Mouse (Mus musculus) CH12.LX (cell line): ENCODE measurements around the gene Ankdd1b. TPM values are rescaled to one million over a fixed set of nuclear protein-coding genes. Genes with fewer than 3 reads are reported as not detected.

Source experiments
- DNase-seq: peaks from one replicate; pipeline ENCODE4 v3.0.0-alpha.2; 2013; ENCODE audit errors: extremely low read depth
- H3K27ac ChIP-seq: 2 replicates; pipeline ENCODE4 v1.5.1; 2012; ENCODE audit warnings: low read depth, mild to moderate bottlenecking, control low read depth, moderate library complexity; ENCODE audit not compliant: insufficient read depth
- H3K27me3 ChIP-seq: replicated peaks from 2 replicates; pipeline ENCODE3; 2012; ENCODE audit warnings: inconsistent platforms
- H3K36me3 ChIP-seq, 2 experiments: replicated peaks in 1 of 2; 2 replicates each; pipeline versions ENCODE3 to v1.6.1; 2012; ENCODE audit warnings: inconsistent platforms in 1 of 2, low read length in 1 of 2, mild to moderate bottlenecking in 1 of 2, mixed read lengths in 1 of 2, moderate library complexity in 1 of 2; ENCODE audit not compliant: control insufficient read depth in 1 of 2, insufficient read depth in 1 of 2
- H3K4me1 ChIP-seq, 2 experiments: 2 replicates each; pipeline ENCODE4 v1.6.1; 2012; ENCODE audit warnings: inconsistent platforms in 1 of 2, moderate library complexity in 1 of 2; ENCODE audit not compliant: insufficient read depth in 2 of 2, control insufficient read depth in 1 of 2
- H3K4me2 ChIP-seq: 2 replicates; pipeline ENCODE4 v1.6.1; 2012; ENCODE audit warnings: low read depth, mild to moderate bottlenecking, control low read depth; ENCODE audit not compliant: poor library complexity, insufficient read depth, severe bottlenecking
- H3K4me3 ChIP-seq, 3 experiments: fragments of 150-350 bp in 1 of 3; sonication (generic) in 1 of 3; replicated peaks in 1 of 3; 2 replicates each; pipeline versions ENCODE3 to v1.5.1; 2011 to 2012; ENCODE audit warnings: low read depth in 2 of 3, low read length in 2 of 3, mild to moderate bottlenecking in 2 of 3, moderate library complexity in 2 of 3, control low read depth in 1 of 3, improper control_type of control experiment in 1 of 3, inconsistent platforms in 1 of 3, mixed read lengths in 1 of 3; ENCODE audit not compliant: poor library complexity in 1 of 3
- H3K79me2 ChIP-seq: replicated peaks from 2 replicates; pipeline ENCODE4 v1.6.1; 2012; ENCODE audit warnings: mild to moderate bottlenecking, moderate library complexity; ENCODE audit not compliant: control insufficient read depth, poor library complexity, insufficient read depth, severe bottlenecking; ENCODE audit errors: extremely low read depth
- H3K9ac ChIP-seq: 2 replicates; pipeline ENCODE4 v1.6.1; 2012; ENCODE audit warnings: low read depth, mild to moderate bottlenecking, control low read depth, moderate library complexity; ENCODE audit not compliant: insufficient read depth
- H3K9me3 ChIP-seq: replicated peaks from 2 replicates; pipeline ENCODE3; 2012; ENCODE audit warnings: low read length, inconsistent platforms, mixed read lengths
- BHLHE40 ChIP-seq: IDR thresholded peaks from 2 replicates; pipeline ENCODE4 v1.6.1; 2011; ENCODE audit warnings: mild to moderate bottlenecking, low read depth, low read length, improper control_type of control experiment
- CHD2 ChIP-seq: IDR thresholded peaks from 2 replicates; pipeline ENCODE4 v1.6.1; 2011; ENCODE audit warnings: low read length, improper control_type of control experiment
- EP300 ChIP-seq: IDR thresholded peaks from 2 replicates; pipeline ENCODE4 v1.6.1; 2011; ENCODE audit warnings: low read length, improper control_type of control experiment
- HCFC1 ChIP-seq: IDR thresholded peaks from 2 replicates; pipeline ENCODE4 v1.6.1; 2012; ENCODE audit warnings: low read depth, mild to moderate bottlenecking, inconsistent platforms, low read length, improper control_type of control experiment
- JUN ChIP-seq: IDR thresholded peaks from 2 replicates; pipeline ENCODE4 v1.6.1; 2011; ENCODE audit warnings: low read depth, mild to moderate bottlenecking, low read length, improper control_type of control experiment, moderate library complexity; ENCODE audit not compliant: insufficient read depth
- JUND ChIP-seq: conservative IDR thresholded peaks from 2 replicates; pipeline ENCODE4 v1.6.1; 2011; ENCODE audit warnings: low read depth, low read length, improper control_type of control experiment
- KAT2A ChIP-seq: IDR thresholded peaks from 2 replicates; pipeline ENCODE4 v1.6.1; 2012; ENCODE audit warnings: low read length, improper control_type of control experiment, inconsistent platforms; ENCODE audit not compliant: insufficient replicate concordance
- MAFK ChIP-seq: IDR thresholded peaks from 2 replicates; pipeline ENCODE4 v1.6.1; 2011; ENCODE audit warnings: low read length, improper control_type of control experiment; ENCODE audit not compliant: insufficient replicate concordance
- MAX ChIP-seq: IDR thresholded peaks from 2 replicates; pipeline ENCODE4 v1.6.1; 2011; ENCODE audit warnings: low read length, improper control_type of control experiment
- MEF2A ChIP-seq: IDR thresholded peaks from 2 replicates; pipeline ENCODE4 v1.6.1; 2014; ENCODE audit warnings: low read depth, mild to moderate bottlenecking, inconsistent platforms, low read length, improper control_type of control experiment, borderline replicate concordance
- MXI1 ChIP-seq: IDR thresholded peaks from 2 replicates; pipeline ENCODE4 v1.6.1; 2011; ENCODE audit warnings: mild to moderate bottlenecking, low read depth, low read length, improper control_type of control experiment
- NELFE ChIP-seq: IDR thresholded peaks from 2 replicates; pipeline ENCODE4 v1.6.1; 2011; ENCODE audit warnings: low read depth, low read length, improper control_type of control experiment
- NRF1 ChIP-seq: IDR thresholded peaks from 2 replicates; pipeline ENCODE4 v1.6.1; 2014; ENCODE audit warnings: low read depth, mild to moderate bottlenecking, inconsistent platforms, low read length, improper control_type of control experiment, moderate library complexity
- POLR2AphosphoS2 ChIP-seq: IDR thresholded peaks from 2 replicates; pipeline ENCODE4 v1.6.1; 2011; ENCODE audit warnings: low read depth, low read length, improper control_type of control experiment
- UBTF ChIP-seq: IDR thresholded peaks from 2 replicates; pipeline ENCODE4 v1.6.1; 2012; ENCODE audit warnings: low read depth, mild to moderate bottlenecking, inconsistent platforms, low read length, improper control_type of control experiment, moderate library complexity
- USF1 ChIP-seq: IDR thresholded peaks from 2 replicates; pipeline ENCODE4 v1.6.1; 2014; ENCODE audit warnings: low read depth, mild to moderate bottlenecking, inconsistent platforms, low read length, improper control_type of control experiment
- ZNF384 ChIP-seq: IDR thresholded peaks from 2 replicates; pipeline ENCODE4 v1.6.1; 2012; ENCODE audit warnings: low read depth, low read length, improper control_type of control experiment, inconsistent platforms
- dilution Hi-C: fragments of 300-500 bp; cut with MboI; formaldehyde crosslinking; loops from 2 replicates; pipeline ENCODE4 v1.14.3; 2020; ENCODE audit warnings: low sequenced_read_pairs; ENCODE audit not compliant: extremely low pct_unique_long_range_greater_than_20kb, extremely low pct_ligation_motif_present
- in situ Hi-C: fragments of 300-500 bp; cut with MboI; formaldehyde crosslinking; loops from 3 replicates; pipeline ENCODE4 v1.14.3; 2019; ENCODE audit warnings: low sequenced_read_pairs, low pct_ligation_motif_present, low pct_unique_long_range_greater_than_20kb, mixed read lengths
- polyA plus RNA-seq: library from polyadenylated mRNA; unstranded; fragments of >175 nt; gene quantifications from 2 replicates; pipeline ENCODE4 v1.2.1, GENCODE M21; 2012; ENCODE audit warnings: low read depth; ENCODE audit not compliant: insufficient read length
- total RNA-seq, 2 experiments: library from RNA; depleted of rRNA; stranded (reverse); fragments of 300-350 nt in 1 of 2; fragments of >200 nt in 1 of 2; gene quantifications; 2 replicates each; pipeline ENCODE4 v1.2.3; 2012 to 2014

Gene Ankdd1b
- total and polyA plus RNA-seq, 3 experiments: 0.08 TPM; not detected in 2

DNA sequence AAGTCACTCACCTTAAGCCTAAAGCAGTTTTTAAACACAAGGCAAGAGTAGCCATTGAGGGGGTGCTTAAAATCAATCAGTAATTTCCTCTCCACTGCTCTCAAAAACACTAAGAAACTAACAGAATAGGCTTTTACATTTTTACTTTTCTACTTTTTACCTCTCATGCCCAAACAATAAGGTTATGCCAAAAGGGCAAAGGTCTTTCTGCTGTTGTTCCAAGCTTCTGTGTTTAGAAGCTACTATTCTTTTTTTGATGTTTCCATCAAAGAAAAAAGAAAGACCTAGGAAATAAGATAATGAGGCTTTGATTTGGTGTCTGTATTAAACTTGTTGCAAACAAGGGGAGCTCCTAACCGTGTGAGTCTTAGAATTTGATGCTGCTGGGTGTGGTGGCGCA lies 28.9 kb upstream of the Ankdd1b start:
- no peak overlapping the region for H3K4me2 ChIP-seq
- DNase-seq: no peak
- no peaks in the 10 kb centered on the region for H3K27me3 ChIP-seq
- in situ Hi-C loops (no loop called here), dilution Hi-C loops (no loop called here)
- no peak overlapping the region for H3K4me3 ChIP-seq
- H3K36me3 ChIP-seq: peaks cover 31 to 58% of the 10 kb centered on the region in 2 experiments
- no peaks in the 10 kb centered on the region for H3K4me1 ChIP-seq
- TF ChIP-seq POLR2AphosphoS2 (no peak), BHLHE40 (no peak), NRF1 (no peak), JUN (no peak), MAFK (no peak), MEF2A (no peak), EP300 (no peak), CHD2 (no peak), ZNF384 (no peak), JUND (no peak), KAT2A (no peak), NELFE (no peak), HCFC1 (no peak), MXI1 (no peak), USF1 (no peak), MAX (no peak), UBTF (no peak)
- H3K9ac ChIP-seq: no peak overlapping the region
- H3K27ac ChIP-seq: no peak overlapping the region
- H3K79me2 ChIP-seq: no peaks in the 10 kb centered on the region
- H3K9me3 ChIP-seq: no peaks in the 10 kb centered on the region

DNA sequence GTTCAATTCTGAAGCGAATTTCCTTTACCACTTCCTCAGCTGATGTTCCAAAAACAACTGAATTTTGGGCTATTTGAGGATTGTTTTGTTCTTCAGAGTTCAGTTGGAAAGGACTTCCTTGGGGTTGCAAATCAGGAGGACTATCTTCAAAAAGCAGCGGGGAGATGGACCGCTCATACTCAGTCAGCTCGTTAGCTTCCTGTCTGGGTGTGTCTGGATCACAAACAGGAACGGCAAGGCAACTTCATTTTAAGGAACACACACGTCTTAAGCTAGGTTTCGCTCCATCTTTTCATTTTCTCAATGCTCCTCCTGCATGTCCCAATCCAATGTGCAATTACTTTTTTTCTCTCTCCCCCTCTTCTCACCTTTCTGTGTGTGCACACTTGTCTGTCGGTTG lies 25.6 kb upstream of the Ankdd1b start:
- Histone ChIP-seq H3K4me1 (no peaks in the 10 kb centered on the region), H3K9me3 (no peaks in the 10 kb centered on the region), H3K27me3 (no peaks in the 10 kb centered on the region), H3K36me3 (peaks cover 34 to 65% of the 10 kb centered on the region in 2 experiments), H3K4me2 (no peak overlapping the region), H3K4me3 (no peak overlapping the region), H3K9ac (no peak overlapping the region), H3K79me2 (no peaks in the 10 kb centered on the region), H3K27ac (no peak overlapping the region)
- dilution Hi-C loops (no loop called here), in situ Hi-C loops (no loop called here)
- TF ChIP-seq UBTF: no peak
- TF ChIP-seq MAX: no peak
- DNase-seq: no peak
